Mouse (Mus musculus) large intestine, adult 2 months (tissue): ENCODE results near the gene Avpi1. TPM values are rescaled to one million over a fixed set of nuclear protein-coding genes. Genes with fewer than 3 reads are reported as not detected.

Source experiments
- polyA plus RNA-seq: library from polyadenylated mRNA; depleted of rRNA; stranded (reverse); fragments of >200 nt; gene quantifications from 2 replicates; pipeline ENCODE4 v1.2.3, GENCODE M21; 2012; rRNA removed

The Avpi1 gene
- polyA plus RNA-seq, 1 experiment, result 7.8 TPM

Other genes starting within 250 kb of the Avpi1 start
- 5.2 and 7.4 TPM in 2 replicates for gene Rrp12, start 232.9 kb downstream of the Avpi1 start, polyA plus RNA-seq
- 211 and 297 TPM in 2 replicates for gene Pgam1, start 217.1 kb downstream of the Avpi1 start, polyA plus RNA-seq
- 10.4 and 11.5 TPM in 2 replicates for gene Exosc1, start 195.6 kb downstream of the Avpi1 start, polyA plus RNA-seq
- gene Zdhhc16, start 195.6 kb downstream of the Avpi1 start, polyA plus RNA-seq, result 45.3 and 63.1 TPM in 2 replicates
- gene Mms19, start 147.9 kb downstream of the Avpi1 start, polyA plus RNA-seq, result 32.7 and 50.2 TPM in 2 replicates
- gene Ubtd1, start 147.3 kb downstream of the Avpi1 start, polyA plus RNA-seq, result 11.1 and 11.3 TPM in 2 replicates
- not detected in 2 replicates for gene Ankrd2, start 93.1 kb downstream of the Avpi1 start, polyA plus RNA-seq
- gene Hoga1, start 83.4 kb downstream of the Avpi1 start, polyA plus RNA-seq, result 0.57 and 1.4 TPM in 2 replicates
- gene 4933411K16Rik, start 76.8 kb downstream of the Avpi1 start, polyA plus RNA-seq, result 0.09 and 0.23 TPM in 2 replicates
- gene Morn4, start 42.7 kb downstream of the Avpi1 start, polyA plus RNA-seq, result 2.4 and 2.5 TPM in 2 replicates
- gene Pi4k2a, start 38.6 kb downstream of the Avpi1 start, polyA plus RNA-seq, result 32.0 and 34.2 TPM in 2 replicates
- 41.8 and 46.9 TPM in 2 replicates for gene Marveld1, start 18.3 kb upstream of the Avpi1 start, polyA plus RNA-seq
- gene Zfyve27, start 34.9 kb upstream of the Avpi1 start, polyA plus RNA-seq, result 28.1 and 33.1 TPM in 2 replicates
- gene Sfrp5, start 73.2 kb upstream of the Avpi1 start, polyA plus RNA-seq, result 3.3 and 4.2 TPM in 2 replicates
- gene Golga7b, start 118.5 kb upstream of the Avpi1 start, polyA plus RNA-seq, result 0.76 and 1.0 TPM in 2 replicates